Mouse (Mus musculus): ENCODE results near the gene Olfr832. TPM values are rescaled to one million over a fixed set of nuclear protein-coding genes. Genes with fewer than 3 reads are reported as not detected.
"Not testable (repeated sequence)": the region's sequence is repeated elsewhere in the genome, so short reads cannot be mapped to it uniquely, and the experiment has no call there.

The Olfr832 gene
- not detected in 2 replicates for polyA plus RNA-seq (2015; fragmentation: Nextera tagmentation; extraction: Ambion mirVana)

- H3K27ac ChIP-seq; H3K27me3 ChIP-seq; H3K9me3 ChIP-seq; ATAC-seq (ENCODE audit: low FRiP score, low read depth); H3K36me3 ChIP-seq; H3K4me3 ChIP-seq; H3K4me1 ChIP-seq; H3K4me2 ChIP-seq (replicated peaks); H3K9ac ChIP-seq: not testable (repeated sequence)
- WGBS: 79% methylated on average over 2 of the region's 2 CpGs
Measured at GRCm38 (mm10) chr9:18936822-18937221, at the start of gene Olfr832. Olfr832 (plus strand) TSS chr9:18937122.

GRCm38 (mm10) chr9:18907699-18908098 lies 29.2 kb upstream of the Olfr832 start:
- H3K4me3 ChIP-seq; H3K9ac ChIP-seq; H3K36me3 ChIP-seq; H3K4me1 ChIP-seq; ATAC-seq (ENCODE audit: low FRiP score, low read depth); H3K27ac ChIP-seq; H3K9me3 ChIP-seq; H3K27me3 ChIP-seq; H3K4me2 ChIP-seq (replicated peaks): not testable (repeated sequence)
- WGBS: 76% methylated on average over 2 of the region's 2 CpGs

- not testable (repeated sequence) for H3K4me1 ChIP-seq; H3K27ac ChIP-seq; H3K36me3 ChIP-seq; H3K4me3 ChIP-seq; H3K9me3 ChIP-seq; H3K4me2 ChIP-seq (replicated peaks); H3K9ac ChIP-seq; H3K27me3 ChIP-seq; ATAC-seq (ENCODE audit: low FRiP score, low read depth)
- WGBS: 86% methylated on average over 16 of the region's 16 CpGs
Measured at GRCm38 (mm10) chr9:18927921-18928320, 9.0 kb upstream of the Olfr832 start.

- H3K4me2 ChIP-seq (replicated peaks): no peak overlapping the region
- no peak for ATAC-seq (ENCODE audit: low FRiP score, low read depth)
- H3K27ac ChIP-seq: no peak overlapping the region
- no peak overlapping the region for H3K4me3 ChIP-seq
- no peaks in the 10 kb centered on the region for H3K4me1 ChIP-seq
- no peaks in the 10 kb centered on the region for H3K27me3 ChIP-seq
- no peak overlapping the region for H3K9ac ChIP-seq
- H3K9me3 ChIP-seq: no peaks in the 10 kb centered on the region
- H3K36me3 ChIP-seq: no peaks in the 10 kb centered on the region
Measured at GRCm38 (mm10) chr9:18962021-18962420, 25.1 kb downstream of the Olfr832 start.

- Histone ChIP-seq H3K36me3 (no peaks in the 10 kb centered on the region), H3K9ac (no peak within 1 kb of the TSS), H3K27me3 (no peaks in the 10 kb centered on the region), H3K9me3 (peaks cover 5% of the 10 kb centered on the region), H3K4me3 (no peak within 1 kb of the TSS), H3K4me2 (replicated peaks) (no peak within 1 kb of the TSS), H3K4me1 (no peaks in the 10 kb centered on the region), H3K27ac (no peak within 1 kb of the TSS)
- ATAC-seq (ENCODE audit: low FRiP score, low read depth): no peak
- 75% methylated on average over 3 of the region's 3 CpGs for WGBS
Measured at GRCm38 (mm10) chr9:18987690-18988089, 50.8 kb downstream of the Olfr832 start, which contains the start of gene Olfr834. Olfr834 (plus strand) TSS chr9:18987990.

Other genes starting within 250 kb of the Olfr832 start
- gene Olfr24, start 173.1 kb upstream of the Olfr832 start, polyA plus RNA-seq (2015; fragmentation: Nextera tagmentation; extraction: Ambion mirVana): not detected in 2 replicates
- gene Olfr828, start 117.6 kb upstream of the Olfr832 start, polyA plus RNA-seq (2015; fragmentation: Nextera tagmentation; extraction: Ambion mirVana): not detected in 2 replicates
- not detected in 2 replicates for gene Olfr829, start 82.2 kb upstream of the Olfr832 start, polyA plus RNA-seq (2015; fragmentation: Nextera tagmentation; extraction: Ambion mirVana)
- gene Olfr830, start 62.4 kb upstream of the Olfr832 start, polyA plus RNA-seq (2015; fragmentation: Nextera tagmentation; extraction: Ambion mirVana): not detected in 2 replicates
- not detected in 2 replicates for gene Olfr834, start 50.9 kb downstream of the Olfr832 start, polyA plus RNA-seq (2015; fragmentation: Nextera tagmentation; extraction: Ambion mirVana)
- not detected in 2 replicates for gene Olfr835, start 95.6 kb downstream of the Olfr832 start, polyA plus RNA-seq (2015; fragmentation: Nextera tagmentation; extraction: Ambion mirVana)
- gene Olfr836, start 183.3 kb downstream of the Olfr832 start, polyA plus RNA-seq (2015; fragmentation: Nextera tagmentation; extraction: Ambion mirVana): not detected in 2 replicates
- not detected in 2 replicates for gene Olfr837, start 199.2 kb downstream of the Olfr832 start, polyA plus RNA-seq (2015; fragmentation: Nextera tagmentation; extraction: Ambion mirVana)
- gene Olfr839-ps1, start 240.2 kb downstream of the Olfr832 start, polyA plus RNA-seq (2015; fragmentation: Nextera tagmentation; extraction: Ambion mirVana): 0.01 TPM in 1 of 2 replicates, not detected in the other

Measured in limb, embryonic 13.5 days (tissue).